ENCODE assay signal across 19 mouse cellular contexts in the genomic region with DNA sequence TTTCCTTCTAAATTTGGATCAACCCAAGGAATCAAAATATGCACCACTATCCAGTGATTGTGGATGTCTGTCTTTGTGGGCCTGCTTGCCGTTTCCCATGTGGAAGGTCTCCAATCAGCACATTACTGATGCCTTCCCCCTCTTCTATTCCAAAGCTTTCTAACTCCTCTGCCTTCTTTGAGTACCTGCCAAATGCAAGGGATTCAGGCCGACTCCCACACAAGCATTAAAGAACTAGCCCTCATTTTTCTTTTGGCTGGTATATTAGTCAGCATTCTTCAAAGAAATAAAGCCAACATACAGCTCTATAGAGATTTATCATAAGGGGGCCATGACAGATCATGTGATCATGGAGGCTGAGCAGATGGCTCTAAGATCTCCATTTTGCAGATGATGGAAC. TPM values are rescaled to one million over a fixed set of nuclear protein-coding genes. Genes with fewer than 3 reads are reported as not detected.
"Had no signal": no experiment of that assay in that cellular context is flagged by ENCODE, and none has a peak within 500 bp of the region (broad histone marks: within the 10 kb centered on the region; RNA-seq: fewer than 3 reads in every experiment).

No protein-coding gene starts in this region.

- DNase-seq: kidney, adult 18-20 months; kidney, adult 9 months; kidney, postnatal 14 days; kidney, postnatal 4 days; layer of hippocampus, postnatal 36 days; liver; lung, adult 18-20 months; right cerebral cortex, postnatal 25 days; thymus, adult 18-20 months; thymus, postnatal 36 days had no signal

- H3K9me3 ChIP-seq: limb, embryonic 10.5 days; limb, embryonic 13.5 days; liver, embryonic 12.5 days; liver, embryonic 15.5 days; midbrain, embryonic 12.5 days; midbrain, embryonic 15.5 days; neural tube, embryonic 15.5 days had no signal

- H3K4me3 ChIP-seq: limb, embryonic 10.5 days; limb, embryonic 13.5 days; liver, embryonic 12.5 days; liver, embryonic 15.5 days; midbrain, embryonic 12.5 days; midbrain, embryonic 15.5 days; neural tube, embryonic 12.5 days; neural tube, embryonic 15.5 days had no signal

- ATAC-seq: liver, embryonic 12.5 days; midbrain, embryonic 15.5 days had no signal

- H3K9ac ChIP-seq: limb, embryonic 13.5 days; liver, embryonic 12.5 days; liver, embryonic 15.5 days; midbrain, embryonic 12.5 days; midbrain, embryonic 15.5 days; neural tube, embryonic 12.5 days; neural tube, embryonic 15.5 days had no signal

- H3K36me3 ChIP-seq: limb, embryonic 10.5 days; limb, embryonic 13.5 days; liver, embryonic 12.5 days; liver, embryonic 15.5 days; midbrain, embryonic 12.5 days; midbrain, embryonic 15.5 days; neural tube, embryonic 12.5 days; neural tube, embryonic 15.5 days had no signal

- H3K4me2 ChIP-seq: limb, embryonic 13.5 days; liver, embryonic 12.5 days; liver, embryonic 15.5 days; midbrain, embryonic 12.5 days; midbrain, embryonic 15.5 days; neural tube, embryonic 12.5 days; neural tube, embryonic 15.5 days had no signal

- H3K27me3 ChIP-seq: limb, embryonic 13.5 days; liver, embryonic 15.5 days; midbrain, embryonic 15.5 days; neural tube, embryonic 12.5 days; neural tube, embryonic 15.5 days had no signal

- H3K27ac ChIP-seq: limb, embryonic 10.5 days; limb, embryonic 13.5 days; liver, embryonic 12.5 days; liver, embryonic 15.5 days; macrophage; midbrain, embryonic 12.5 days; neural tube, embryonic 12.5 days; neural tube, embryonic 15.5 days had no signal

- H3K4me1 ChIP-seq: limb, embryonic 13.5 days; liver, embryonic 12.5 days; liver, embryonic 15.5 days; neural tube, embryonic 12.5 days had no signal

RNA-seq across cellular contexts. Expression of a gene that starts 21.9 kb away (rescaled TPM):
- polyA plus RNA-seq: macrophage had no signal

RNA-seq across cellular contexts. Expression of a gene that starts 31.4 kb away (rescaled TPM):
- polyA plus RNA-seq: macrophage had no signal
